Mouse (Mus musculus) spleen, postnatal 36 days (tissue): ENCODE results near the gene Hfe.
A peak's percentile ranks its signal among the peaks of the same experiment; 100 is the strongest.
"Not testable (repeated sequence)": the region's sequence is repeated elsewhere in the genome, so short reads cannot be mapped to it uniquely, and the experiment has no call there.

ENCODE experiments used
- DNase-seq, 2 experiments: peaks; one replicate each; pipeline ENCODE4 v3.0.0; 2022; ENCODE audit warnings: low spot score in 2 of 2, mixed read lengths in 1 of 2

Hfe gene

DNA sequence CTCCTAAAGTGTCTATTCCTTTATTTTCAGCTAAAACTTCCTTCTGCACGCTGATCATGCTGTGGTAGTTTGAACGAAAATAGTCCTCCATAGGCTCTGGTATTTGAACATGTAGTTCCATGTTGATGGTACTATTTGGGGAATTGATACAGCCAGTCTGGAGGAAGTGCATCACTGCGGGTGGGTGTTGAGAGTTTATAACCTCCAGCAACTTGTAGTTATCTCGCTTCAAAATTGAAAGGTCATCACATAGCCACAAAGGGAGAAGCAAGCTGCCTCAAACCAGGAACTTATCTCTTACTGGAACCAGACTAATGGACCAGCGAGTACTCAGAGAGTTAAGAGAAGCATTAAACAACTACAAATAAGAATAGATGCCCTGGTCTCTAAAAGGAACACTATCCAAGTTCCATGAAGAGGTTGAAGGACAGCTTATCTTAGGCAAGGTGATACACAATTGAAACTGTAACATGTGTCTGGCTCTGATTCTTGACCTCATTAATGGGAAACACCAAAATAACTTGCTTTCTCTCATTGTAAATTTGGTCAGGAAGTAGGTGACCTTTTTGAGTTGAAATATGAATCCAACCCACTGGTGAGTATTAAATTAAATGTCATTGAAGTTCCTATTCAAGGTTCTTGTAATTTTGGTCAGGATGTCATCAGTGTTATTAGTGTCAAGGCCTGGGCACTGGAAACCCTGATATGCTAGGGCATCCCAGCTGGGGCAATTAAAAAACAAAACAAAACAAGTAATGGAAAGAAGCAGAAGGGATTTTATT, 5.8 kb upstream of the Hfe start:
- DNase-seq = peak in 1 of 2 experiments; percentile 35

DNA sequence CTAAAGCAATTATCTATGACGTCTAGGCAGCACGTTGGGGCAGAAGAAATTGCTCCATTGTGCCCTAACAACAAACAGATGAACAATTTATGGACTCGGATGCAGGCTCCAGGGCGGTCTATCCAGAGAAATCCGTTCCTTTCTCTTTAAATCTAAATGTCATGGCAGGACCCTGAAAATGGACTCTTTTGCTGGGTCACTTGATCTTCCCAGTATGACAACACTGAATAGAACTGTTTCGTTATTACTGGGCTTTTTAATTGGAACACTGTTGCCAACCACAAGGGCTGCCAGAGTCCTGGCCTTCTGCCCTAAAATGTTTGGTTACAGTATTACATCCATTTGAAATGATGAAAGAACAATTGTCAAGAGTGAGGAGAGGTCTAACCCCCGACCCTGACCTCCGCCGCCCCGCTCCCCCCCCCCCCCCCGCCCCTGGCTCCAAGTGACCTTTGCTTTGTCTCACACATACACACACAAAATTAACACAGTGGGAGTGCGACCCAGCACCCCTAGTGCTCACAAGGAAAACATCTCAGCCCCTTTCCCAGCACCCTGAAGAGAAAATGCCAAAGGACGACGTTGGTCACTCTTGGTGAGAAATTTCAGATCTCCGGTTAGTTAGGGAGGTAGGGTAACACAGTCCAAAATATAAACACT, 810 bp downstream of the Hfe start:
- no peak for DNase-seq

DNA sequence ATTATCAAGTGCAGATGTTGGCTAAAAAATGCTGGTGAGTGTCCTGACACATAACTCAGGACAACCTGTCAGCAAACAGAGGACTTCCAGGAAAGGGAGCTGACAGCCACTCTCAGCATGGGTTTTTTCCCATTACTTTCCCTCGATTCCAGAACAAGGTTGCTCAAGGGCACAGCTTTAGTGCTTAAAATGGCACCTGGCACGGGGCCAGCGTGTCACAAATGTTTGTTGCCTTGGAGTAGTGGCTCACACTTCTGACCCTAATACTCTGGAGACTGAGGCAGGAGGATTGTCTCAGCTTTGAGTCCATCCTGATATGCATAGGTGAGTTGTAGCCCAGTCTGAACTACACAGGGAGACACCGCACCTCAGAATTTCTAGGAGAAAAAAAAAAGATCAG, 2.0 kb downstream of the Hfe start:
- DNase-seq = no peak

DNA sequence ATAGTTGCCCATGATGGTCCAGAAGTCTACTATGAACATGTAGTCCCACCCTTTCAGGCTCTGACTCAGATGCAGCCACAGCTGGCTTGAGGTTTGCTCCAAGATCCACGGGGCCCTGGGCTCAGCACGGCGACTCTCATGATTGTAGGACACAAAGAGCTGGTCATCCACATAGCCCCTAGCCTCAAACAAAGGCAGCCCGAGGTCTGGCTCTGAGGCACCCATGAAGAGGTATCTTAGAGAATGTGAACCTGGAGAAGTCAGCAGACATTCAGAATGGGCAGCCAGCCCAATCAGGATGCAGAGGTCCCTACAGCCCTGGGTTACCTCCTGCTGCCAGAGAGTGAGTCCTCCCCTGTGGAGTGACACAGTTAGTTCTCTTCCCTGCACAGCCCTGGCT, 2.6 kb downstream of the Hfe start:
- no peak for DNase-seq

DNA sequence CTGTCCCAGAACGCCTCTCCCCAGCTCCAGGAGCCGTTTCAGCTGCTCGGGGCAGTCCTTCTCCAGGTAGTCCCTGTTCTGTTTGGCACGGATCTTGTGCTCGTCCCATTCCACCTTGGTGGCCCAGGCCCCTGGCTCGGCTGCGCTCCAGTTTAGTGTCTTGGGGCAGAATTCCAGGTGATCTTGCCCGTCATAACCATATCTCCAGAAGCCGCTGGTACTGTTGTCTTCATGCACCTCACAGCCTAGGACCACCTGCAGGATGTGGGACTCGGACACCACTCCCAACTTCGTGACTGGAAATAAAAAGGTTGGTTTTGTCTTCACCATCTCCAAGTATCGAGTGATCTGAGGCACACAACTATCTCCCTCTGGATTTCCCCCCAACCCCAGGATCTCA, 3.9 kb downstream of the Hfe start:
- no peak for DNase-seq

DNA sequence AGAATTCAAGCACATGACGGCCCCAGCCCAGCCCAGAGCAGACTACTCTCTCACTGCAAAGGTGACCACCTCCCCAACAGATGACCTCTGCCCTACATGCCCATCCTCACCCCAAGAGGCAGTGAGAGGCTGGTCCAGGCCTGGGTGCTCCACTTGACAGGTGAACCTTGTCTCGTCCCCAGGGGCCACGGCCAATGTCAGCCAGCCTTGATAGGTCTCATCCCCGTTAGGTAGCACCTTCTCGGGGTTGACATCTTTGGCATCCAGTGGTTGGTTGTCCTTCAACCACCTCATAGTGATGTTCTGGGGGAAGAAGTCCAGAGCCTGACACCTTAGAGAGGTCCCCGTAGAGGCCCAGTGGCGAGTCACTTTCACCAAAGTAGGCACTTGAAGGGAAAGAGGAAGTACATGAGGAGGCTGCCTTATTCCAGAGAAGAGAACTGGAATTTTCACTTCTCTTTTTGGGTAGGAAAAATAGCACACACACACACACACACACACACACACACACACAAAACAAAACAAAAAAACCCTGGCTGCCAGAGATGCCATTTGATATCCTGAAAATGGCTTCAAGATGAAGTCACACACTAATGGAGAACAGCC, 4.8 kb downstream of the Hfe start:
- DNase-seq = no peak

DNA sequence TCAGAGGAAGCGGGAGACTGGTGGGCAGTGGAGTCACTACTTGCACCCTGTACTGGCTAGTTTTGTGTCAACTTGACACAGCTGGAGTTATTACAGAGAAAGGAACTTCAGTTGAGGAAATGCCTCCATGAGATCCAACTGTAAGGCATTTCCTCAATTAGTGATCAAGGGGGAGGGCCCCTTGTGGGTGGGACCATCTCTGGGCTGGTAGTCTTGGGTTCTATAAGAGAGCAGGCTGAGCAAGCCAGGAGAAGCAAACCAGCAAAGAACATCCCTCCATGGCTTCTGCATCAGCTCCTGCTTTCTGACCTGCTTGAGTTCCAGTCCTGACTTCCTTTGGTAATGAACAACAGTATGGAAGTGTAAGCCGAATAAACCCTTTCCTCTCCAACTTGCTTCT, 7.9 kb downstream of the Hfe start:
- not testable (repeated sequence) for DNase-seq

DNA sequence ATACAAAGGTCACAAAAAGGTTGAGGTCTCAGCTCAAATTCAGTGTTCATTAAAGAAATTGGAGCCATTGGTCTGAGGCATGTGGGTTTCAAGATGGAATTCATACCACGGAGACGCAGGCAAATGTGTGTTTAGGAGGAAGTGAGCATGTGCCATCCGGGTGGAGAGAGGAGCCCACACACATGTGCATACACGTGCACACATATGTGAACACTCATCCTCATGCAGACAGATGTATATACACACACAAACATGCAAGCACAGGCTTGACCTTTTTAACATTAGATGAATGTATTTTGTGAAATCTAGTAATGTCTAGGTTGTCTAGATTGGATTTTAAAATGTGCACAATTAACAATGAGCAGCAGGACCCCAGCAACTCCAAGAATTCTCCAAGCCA, 8.4 kb downstream of the Hfe start:
- no peak for DNase-seq

DNA sequence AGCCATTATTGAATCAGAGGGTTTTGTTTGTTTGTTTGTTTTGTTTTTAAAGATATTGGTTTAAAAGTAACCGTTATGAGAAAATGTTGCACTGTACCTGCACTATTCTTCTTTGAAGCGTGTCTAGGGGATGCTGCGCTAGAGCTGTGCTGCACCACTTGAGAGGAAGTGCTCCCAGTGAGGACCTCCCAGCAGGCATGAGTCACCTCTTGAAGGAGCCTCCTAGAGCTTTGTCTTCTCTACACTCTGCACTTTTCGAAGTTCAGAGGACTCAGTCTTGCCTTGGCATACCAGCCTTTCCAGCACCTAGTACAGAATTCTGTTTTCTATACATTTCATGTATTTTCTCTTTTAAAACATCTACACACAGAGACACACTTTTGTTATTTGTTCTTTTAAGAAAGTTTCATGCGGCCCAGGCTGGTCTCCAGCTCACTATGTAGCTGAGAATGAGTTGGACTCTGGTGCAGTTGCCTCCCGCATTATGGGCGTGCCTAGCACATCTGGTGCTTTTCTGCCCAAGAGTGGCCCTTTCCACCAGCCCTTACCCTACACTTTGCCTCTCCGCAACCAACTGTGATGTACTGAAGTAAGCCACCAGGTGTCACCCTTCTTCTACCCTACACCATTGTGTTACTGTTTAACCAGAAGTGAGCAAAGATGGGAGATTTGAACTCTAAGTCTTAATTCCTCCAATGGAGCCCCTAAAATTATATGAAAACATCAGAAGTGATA, 9.7 kb downstream of the Hfe start:
- peak; percentile 78 to 86 for DNase-seq

DNA sequence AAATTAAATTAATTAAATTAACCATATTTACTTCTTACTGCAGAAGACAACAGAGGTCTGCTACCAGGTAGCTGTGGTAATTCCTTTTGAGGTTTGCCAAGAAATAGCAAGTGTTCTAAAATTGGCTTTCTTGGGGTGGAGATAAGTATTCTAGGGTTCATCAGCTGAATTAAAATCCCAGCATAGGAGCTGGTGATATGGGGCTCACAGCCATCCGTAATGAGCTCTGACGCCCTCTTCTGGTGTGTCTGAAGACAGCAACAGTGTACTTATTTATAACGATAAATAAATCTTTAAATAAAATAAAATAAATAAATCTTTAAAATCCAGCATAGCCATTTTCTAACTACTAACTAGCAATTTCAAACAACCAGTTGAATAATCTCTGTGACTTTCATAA, 10.9 kb downstream of the Hfe start:
- no peak for DNase-seq

DNA sequence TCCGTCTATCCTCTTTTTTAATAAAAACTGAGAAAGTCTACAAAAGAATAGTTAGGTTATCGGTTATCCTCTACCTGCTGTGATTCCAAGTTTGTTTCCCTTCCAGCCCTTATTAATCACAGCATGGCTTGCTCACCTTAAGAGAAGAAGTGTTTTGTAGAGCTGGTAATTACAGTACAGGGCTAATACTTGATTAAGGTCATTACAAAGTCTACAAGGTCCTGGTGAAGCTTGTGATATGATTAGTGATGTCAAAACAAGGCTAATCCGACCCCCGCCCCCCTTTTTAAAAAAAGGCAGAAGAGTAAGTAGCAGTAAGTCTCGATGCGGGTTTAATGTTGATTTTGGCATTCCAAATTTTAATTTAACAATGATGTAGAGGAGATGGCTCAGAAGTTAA, 11.7 kb downstream of the Hfe start:
- peak in 1 of 2 experiments; percentile 0 for DNase-seq

DNA sequence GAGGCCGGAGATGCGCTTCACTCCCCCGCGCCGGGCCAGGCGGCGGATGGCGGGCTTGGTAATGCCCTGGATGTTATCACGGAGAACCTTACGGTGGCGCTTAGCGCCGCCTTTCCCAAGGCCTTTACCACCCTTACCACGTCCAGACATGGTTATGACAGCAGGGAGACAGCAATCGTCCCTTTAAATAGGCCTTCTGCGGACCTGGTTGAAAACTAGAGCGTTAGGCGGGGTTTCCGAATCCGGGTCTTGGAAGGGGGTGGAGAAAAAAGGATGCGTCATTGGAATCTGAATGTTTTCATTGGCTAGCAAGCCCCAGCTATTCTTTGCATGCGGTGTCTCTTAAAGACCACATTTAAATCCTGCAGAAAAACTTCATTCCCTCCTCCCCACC, 12.4 kb downstream of the Hfe start, which contains the start of gene Hist1h4c:
Gene Hist1h4c, minus strand, starts transcription at position 155 of the 394 bp plus-strand sequence.
- DNase-seq = peak; percentile 99

DNA sequence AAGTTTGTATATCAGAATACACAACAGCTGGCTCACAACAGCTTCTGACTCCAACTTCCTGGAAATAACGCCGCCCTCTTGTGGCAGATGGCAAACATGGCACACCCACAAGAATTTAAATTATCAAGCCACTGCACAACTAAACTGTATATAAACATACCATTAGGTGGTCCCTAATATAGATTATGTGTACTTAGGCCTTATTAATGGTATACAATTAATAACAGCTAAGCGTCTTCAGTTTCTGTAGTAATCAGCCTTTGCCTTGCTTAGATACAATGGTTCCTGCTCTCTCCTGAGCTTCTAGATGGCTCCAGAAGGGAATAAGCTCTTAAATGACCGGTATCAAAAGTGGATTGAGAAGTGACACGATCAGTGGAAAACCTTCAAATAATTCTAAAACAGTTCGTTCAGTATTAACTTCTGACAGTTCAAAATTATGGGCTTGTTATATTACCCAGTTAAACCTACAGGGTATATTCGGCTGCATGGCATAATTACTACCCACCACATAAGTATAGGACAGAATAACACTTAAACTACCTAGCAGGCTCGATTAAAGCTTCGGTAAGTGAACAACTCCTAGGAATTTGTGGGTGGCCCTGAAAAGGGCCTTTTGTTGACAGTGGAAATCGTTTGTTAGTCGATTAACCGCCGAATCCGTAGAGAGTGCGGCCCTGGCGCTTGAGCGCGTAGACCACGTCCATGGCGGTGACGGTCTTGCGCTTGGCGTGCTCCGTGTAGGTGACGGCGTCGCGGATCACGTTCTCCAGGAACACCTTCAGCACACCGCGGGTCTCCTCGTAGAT, 13.0 kb downstream of the Hfe start:
- DNase-seq = peak; percentile 73 to 84

DNA sequence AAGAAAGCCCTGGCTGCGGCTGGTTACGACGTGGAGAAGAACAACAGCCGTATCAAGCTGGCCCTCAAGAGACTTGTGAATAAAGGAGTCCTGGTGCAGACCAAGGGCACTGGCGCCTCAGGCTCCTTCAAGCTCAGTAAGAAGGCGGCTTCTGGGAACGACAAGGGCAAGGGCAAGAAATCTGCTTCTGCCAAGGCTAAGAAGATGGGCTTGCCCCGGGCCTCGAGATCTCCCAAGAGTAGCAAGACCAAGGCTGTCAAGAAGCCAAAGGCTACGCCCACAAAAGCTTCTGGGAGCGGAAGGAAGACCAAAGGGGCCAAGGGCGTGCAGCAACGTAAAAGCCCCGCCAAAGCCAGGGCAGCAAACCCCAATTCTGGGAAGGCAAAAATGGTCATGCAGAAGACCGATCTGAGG, 14.6 kb downstream of the Hfe start:
- DNase-seq = peak in 1 of 2 experiments; percentile 36

DNA sequence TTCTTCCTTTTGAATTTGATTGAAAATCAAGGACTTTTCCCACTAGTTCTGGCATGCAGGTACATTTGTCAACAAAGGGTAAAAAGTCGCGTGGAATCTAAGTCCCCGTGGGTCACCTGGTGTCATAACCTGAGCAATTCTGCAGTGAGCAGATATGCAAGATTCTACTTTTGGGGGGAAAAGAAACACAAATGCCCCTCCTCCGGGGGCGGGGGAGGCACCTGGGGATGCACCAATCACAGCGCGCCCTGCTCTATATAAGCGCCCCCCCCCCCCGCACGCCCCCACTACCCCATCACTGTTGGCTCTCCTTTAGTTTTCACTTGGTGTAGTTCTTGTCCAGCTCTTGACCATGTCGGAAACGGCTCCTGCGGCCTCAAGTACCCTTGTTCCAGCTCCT, 15.1 kb downstream of the Hfe start, which contains the start of gene Hist1h1t:
Gene Hist1h1t, plus strand, starts transcription at position 301 of the 400 bp plus-strand sequence.
- peak in 1 of 2 experiments; percentile 0 for DNase-seq

DNA sequence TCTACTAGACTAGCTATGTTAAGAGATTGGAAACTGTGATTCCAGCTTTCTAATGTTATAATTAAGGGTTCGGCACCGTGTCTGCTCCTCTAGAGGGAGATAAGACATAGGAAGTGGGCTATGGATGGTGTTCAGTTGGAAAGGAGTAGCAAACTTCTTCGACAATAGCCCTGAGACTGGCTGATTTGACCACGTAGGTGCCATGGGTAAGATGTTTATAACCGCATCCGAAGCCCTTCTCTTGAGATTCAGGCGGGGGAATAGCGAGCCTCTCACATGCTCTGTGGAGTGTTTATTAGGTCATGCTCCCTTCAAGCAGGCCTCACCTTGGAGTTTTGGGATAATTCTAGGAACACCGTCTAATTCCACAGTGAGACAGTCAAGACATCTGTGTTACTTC, 15.7 kb downstream of the Hfe start:
- DNase-seq = peak in 1 of 2 experiments; percentile 0

DNA sequence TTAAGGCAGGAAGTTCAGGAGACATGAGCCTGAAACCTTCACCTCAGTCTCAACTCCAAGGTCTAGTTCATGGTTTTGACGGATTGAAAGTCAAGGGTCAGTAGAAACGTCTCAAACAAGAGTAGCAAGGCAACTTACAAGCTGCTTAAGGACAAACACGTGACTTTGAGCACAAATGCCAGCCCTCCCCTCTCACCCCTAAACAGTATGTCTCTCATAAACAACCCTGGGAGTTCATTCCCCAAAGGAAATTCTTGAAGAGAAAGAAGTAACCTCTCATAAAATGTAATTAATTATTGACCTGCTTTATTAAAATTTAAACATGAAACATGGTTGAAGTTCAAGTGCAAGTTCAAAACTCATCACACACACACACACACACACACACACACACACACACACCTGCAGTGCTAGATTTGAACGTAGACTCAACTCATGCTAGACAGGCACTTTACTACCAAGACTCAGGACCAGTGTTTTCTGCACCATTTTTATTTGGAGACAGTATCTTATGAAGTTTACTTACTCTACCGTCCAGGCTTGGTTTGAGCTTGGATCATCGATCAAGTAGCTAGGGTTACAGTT, 16.7 kb downstream of the Hfe start:
- DNase-seq = no peak

DNA sequence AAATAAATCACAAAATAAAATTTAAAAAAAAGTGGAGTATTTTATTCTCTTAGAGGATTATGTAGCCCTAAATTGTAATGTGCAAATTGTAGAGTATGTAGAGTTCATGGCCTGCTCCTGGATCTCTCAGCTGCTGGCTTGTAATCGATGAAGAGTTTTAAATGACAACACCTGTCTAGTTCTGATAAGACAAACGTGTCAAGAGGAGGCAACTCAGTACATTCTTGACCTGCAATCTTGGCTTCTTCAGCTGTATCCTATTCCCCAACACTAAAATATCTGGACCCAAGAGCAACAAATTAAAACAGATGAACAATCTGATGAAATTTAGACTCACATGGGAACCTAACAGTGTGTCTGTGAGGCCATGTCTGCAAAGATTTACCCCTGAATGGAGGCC, 21.2 kb downstream of the Hfe start:
- no peak for DNase-seq

DNA sequence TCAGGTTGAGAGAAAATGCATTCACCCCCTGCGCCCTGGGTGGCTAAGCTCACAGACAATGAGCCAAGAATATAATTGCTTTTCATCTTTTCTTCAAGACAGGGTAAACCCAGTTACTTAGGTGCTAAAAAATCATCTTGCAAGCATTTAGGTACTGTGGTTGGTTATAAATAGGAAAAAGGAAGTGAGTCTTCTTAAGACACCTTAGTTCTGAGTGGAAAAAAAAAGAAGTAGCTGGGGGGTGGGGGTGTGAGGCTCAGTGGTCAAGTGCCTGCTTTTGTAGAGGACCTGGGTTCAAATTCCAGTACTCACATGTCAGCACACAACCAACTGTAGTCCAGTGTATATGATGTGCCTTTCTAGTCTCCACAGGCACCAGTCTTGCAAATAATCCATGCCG, 21.7 kb downstream of the Hfe start:
- no peak for DNase-seq

DNA sequence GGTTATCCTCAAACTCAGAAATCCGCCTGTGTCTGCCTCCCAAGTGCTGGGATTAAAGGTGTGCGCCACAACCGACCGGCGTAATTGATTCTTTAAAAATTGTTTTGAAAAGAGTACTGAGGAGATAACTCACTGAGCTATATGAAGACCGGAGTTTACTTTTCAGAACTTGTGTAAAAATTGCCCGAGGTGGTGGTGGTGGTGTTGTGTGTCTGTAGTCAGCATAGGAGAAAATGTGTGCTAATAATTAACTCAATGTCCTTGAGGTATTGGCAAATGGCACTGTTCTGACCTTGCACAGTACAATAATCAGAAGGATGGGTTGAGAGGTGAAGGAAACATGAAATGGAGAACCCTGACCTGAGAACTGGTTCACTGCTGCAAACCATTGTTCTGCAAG, 22.7 kb downstream of the Hfe start:
- no peak for DNase-seq

DNA sequence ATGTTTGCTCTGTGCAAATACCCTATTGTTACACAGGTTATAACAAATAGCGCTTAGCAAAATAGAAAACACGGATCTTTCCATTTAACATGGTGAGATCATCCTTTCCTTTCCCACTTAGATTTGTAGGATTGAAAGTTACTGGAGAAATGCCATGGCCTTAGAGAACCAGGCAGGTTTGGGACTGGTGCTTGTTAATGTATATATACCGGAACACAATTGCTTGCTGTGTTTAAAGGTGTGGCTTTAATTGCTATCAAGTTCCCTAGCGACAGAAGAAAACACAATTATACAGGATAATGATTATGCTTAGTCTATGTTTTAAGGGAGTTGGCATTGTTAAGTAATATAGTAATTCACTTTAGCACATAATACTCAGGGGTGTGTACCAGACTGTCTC, 23.5 kb downstream of the Hfe start:
- no peak for DNase-seq
